In genomic region chr1:58423371-58424248, GRCm38 (mm10) we compare ENCODE assay signal across 7 mouse cellular contexts. TPM values are rescaled to one million over a fixed set of nuclear protein-coding genes. Genes with fewer than 3 reads are reported as not detected.
A peak's percentile ranks its signal among the peaks of the same experiment; 100 is the strongest.
DNase-seq lines count a peak whose midpoint lies in the region; ATAC-seq and TF ChIP-seq lines count a peak whose summit lies in the region.

Gene Clk1 (minus strand): TSS chr1:58424066.

- peak within 1 kb of the TSS; percentile 100 for H3K27ac ChIP-seq in intestine, postnatal 0 days (ENCODE audit: low read depth, low read length)
- H3K27ac ChIP-seq in midbrain, embryonic 12.5 days (replicated peaks) = peak within 1 kb of the TSS; percentile 99
- peak within 1 kb of the TSS; percentile 100 for H3K27ac ChIP-seq in small intestine, adult 2 months (ENCODE audit: insufficient read depth, low read depth, low read length)

- H3K9me3 ChIP-seq in intestine, postnatal 0 days (ENCODE audit: control insufficient read depth) = no peaks in the 10 kb centered on the region
- no peaks in the 10 kb centered on the region for H3K9me3 ChIP-seq in midbrain, embryonic 12.5 days

- peak within 1 kb of the TSS; percentile 100 for H3K4me3 ChIP-seq in intestine, postnatal 0 days (ENCODE audit: low read depth, low read length)
- H3K4me3 ChIP-seq in midbrain, embryonic 12.5 days = peak within 1 kb of the TSS; percentile 84
- H3K4me3 ChIP-seq in small intestine, adult 2 months (ENCODE audit: low read depth, low read length) = peak within 1 kb of the TSS; percentile 96

- H3K4me1 ChIP-seq in intestine, postnatal 0 days (replicated peaks; ENCODE audit: control insufficient read depth, insufficient read depth, low read length) = no peaks in the 10 kb centered on the region; the same call in 1 of the 2 replicates
- H3K4me1 ChIP-seq in midbrain, embryonic 12.5 days = peaks cover 17% of the 10 kb centered on the region
- H3K4me1 ChIP-seq in small intestine, adult 2 months (ENCODE audit: control insufficient read depth, insufficient read depth, insufficient read length, low read length) = peaks cover 3% of the 10 kb centered on the region; the same call in 1 of the 2 replicates

- H3K9ac ChIP-seq in intestine, postnatal 0 days (ENCODE audit: low read depth, low read length) = peak within 1 kb of the TSS; percentile 100
- H3K9ac ChIP-seq in midbrain, embryonic 12.5 days (replicated peaks) = peak within 1 kb of the TSS; percentile 100

- TF ChIP-seq CTCF in intestine, postnatal 0 days (IDR thresholded peaks at IDR 0.05; ENCODE audit: low read depth) = no peak
- no peak; the same call in 1 of the 2 replicates for TF ChIP-seq CTCF in small intestine, adult 2 months (IDR thresholded peaks at IDR 0.05; ENCODE audit: extremely low read depth, insufficient read length, insufficient replicate concordance, low read depth, low read length)

- H3K27me3 ChIP-seq in intestine, postnatal 0 days (replicated peaks; ENCODE audit: control insufficient read depth, insufficient read depth, low read length) = no peaks in the 10 kb centered on the region
- H3K27me3 ChIP-seq in midbrain, embryonic 12.5 days = no peaks in the 10 kb centered on the region
- H3K27me3 ChIP-seq in small intestine, adult 2 months (ENCODE audit: control insufficient read depth, insufficient read depth, low read length) = no peaks in the 10 kb centered on the region

- peak within 1 kb of the TSS; percentile 69 for H3K4me2 ChIP-seq in intestine, postnatal 0 days (replicated peaks; ENCODE audit: low read depth)
- H3K4me2 ChIP-seq in midbrain, embryonic 12.5 days (replicated peaks) = peak within 1 kb of the TSS; percentile 66

- H3K36me3 ChIP-seq in intestine, postnatal 0 days (ENCODE audit: control insufficient read depth, insufficient read depth) = peaks cover 23% of the 10 kb centered on the region
- H3K36me3 ChIP-seq in midbrain, embryonic 12.5 days = peaks cover 24% of the 10 kb centered on the region
- peaks cover 27% of the 10 kb centered on the region for H3K36me3 ChIP-seq in small intestine, adult 2 months (ENCODE audit: control insufficient read depth, insufficient read depth, low read length)

- intact Hi-C loops in left cerebral cortex, postnatal 4 days (cut with DNase I) = no loop called here

- ATAC-seq in intestine, postnatal 0 days = peak; percentile 86
- ATAC-seq in midbrain, embryonic 12.5 days (ENCODE audit: low FRiP score, low read depth) = peak; percentile 94

- peak; percentile 96 for DNase-seq in adrenal gland, adult 8-10 months
- DNase-seq in embryo, embryonic 9.5 days (ENCODE audit: extremely low spot score) = peak; percentile 91
- DNase-seq in gastrocnemius, postnatal 4 days (ENCODE audit: low spot score in 2 of 2) = peak; percentile 97 to 98
- peak; percentile 97 for DNase-seq in left cerebral cortex, postnatal 4 days

- WGBS in intestine, postnatal 0 days = under 1% methylated on average over 79 of the region's 79 CpGs
- WGBS in midbrain, embryonic 12.5 days = under 1% methylated on average over 78 of the region's 79 CpGs
- WGBS in small intestine, adult 2 months = under 1% methylated on average over 79 of the region's 79 CpGs

- peak; percentile 98 for TF ChIP-seq POLR2A in small intestine, adult 2 months (IDR thresholded peaks at IDR 0.05; ENCODE audit: low read depth, low read length)

RNA-seq across cellular contexts. Expression of gene Clk1, which starts in this region (rescaled TPM):
- total RNA-seq in adrenal gland, adult 8-10 months (2022) = 100 to 1,000 TPM in 3 of 4 experiments, 10 to 100 TPM in 1; 95.7 to 222 (median 184) TPM
- 10 to 100 TPM; 56.7 to 80.5 TPM for total RNA-seq in gastrocnemius, postnatal 4 days (2021)
- 95.8 and 103 TPM in 2 replicates for polyA plus RNA-seq in intestine, postnatal 0 days (2015; fragmentation: Nextera tagmentation; extraction: Ambion mirVana)
- 100 to 1,000 TPM; 103 TPM for total RNA-seq in left cerebral cortex, postnatal 4 days (2021)
- 175 and 180 TPM in 2 replicates for polyA plus RNA-seq in midbrain, embryonic 12.5 days (2016; fragmentation: Nextera tagmentation; extraction: Ambion mirVana)
- polyA plus RNA-seq in small intestine, adult 2 months (2012; rRNA removed) = 4.4 and 11.1 TPM in 2 replicates

Comparison
In these comparisons a context has a peak if more than half of its experiments do, and no peak if none do; other contexts are left out.
1. Peak in every context shown above with its lines: DNase-seq, ATAC-seq, H3K4me3 ChIP-seq and H3K27ac ChIP-seq.